Mouse (Mus musculus) midbrain, postnatal 0 days (tissue): Measurements from ENCODE around the gene Exd1. TPM values are rescaled to one million over a fixed set of nuclear protein-coding genes. Genes with fewer than 3 reads are reported as not detected.

Source experiments
- ATAC-seq: fragments of 200-750 bp; cut with Nextera tagmentation; 2 replicates; pipeline ENCODE4 v1.8.0; 2017; ENCODE audit warnings: moderate number of reproducible peaks, mild to moderate bottlenecking, moderate TSS enrichment, moderate library complexity; ENCODE audit not compliant: low FRiP score
- DNase-seq: peaks from one replicate; pipeline ENCODE4 v3.0.0-alpha.2; 2015; ENCODE audit warnings: low spot score
- H3K27ac ChIP-seq: fragments of 300-500 bp; sonication (generic); 2 replicates; pipeline ENCODE4 v1.5.1; 2014; ENCODE audit warnings: low read depth, mild to moderate bottlenecking, low read length, mixed read lengths
- H3K27me3 ChIP-seq: fragments of 300-500 bp; sonication (generic); 2 replicates; pipeline ENCODE4 v1.6.1; 2014; ENCODE audit warnings: low read length, control low read depth, mixed read lengths; ENCODE audit not compliant: insufficient read depth
- H3K36me3 ChIP-seq: fragments of 300-500 bp; sonication (generic); 2 replicates; pipeline ENCODE4 v1.6.1; 2014; ENCODE audit warnings: low read length, control low read depth, mixed read lengths; ENCODE audit not compliant: insufficient read depth
- H3K4me1 ChIP-seq: fragments of 300-500 bp; sonication (generic); 2 replicates; pipeline ENCODE4 v1.6.1; 2014; ENCODE audit warnings: mild to moderate bottlenecking, control low read depth, antibody characterized with exemption, low read length, mixed read lengths; ENCODE audit not compliant: insufficient read depth
- H3K4me2 ChIP-seq: fragments of 300-500 bp; sonication (generic); 2 replicates; pipeline ENCODE4 v1.6.1; 2014; ENCODE audit warnings: low read depth, mild to moderate bottlenecking, low read length, mixed read lengths; ENCODE audit not compliant: poor library complexity, severe bottlenecking
- H3K4me3 ChIP-seq: fragments of 300-500 bp; sonication (generic); 2 replicates; pipeline ENCODE4 v1.5.1; 2014; ENCODE audit warnings: low read depth, mild to moderate bottlenecking, low read length, moderate library complexity
- H3K9ac ChIP-seq: fragments of 300-500 bp; sonication (generic); replicated peaks from 2 replicates; pipeline ENCODE4 v1.6.1; 2014; ENCODE audit warnings: mild to moderate bottlenecking, low read length, moderate library complexity, mixed read lengths; ENCODE audit not compliant: poor library complexity, severe bottlenecking
- H3K9me3 ChIP-seq: fragments of 300-500 bp; sonication (generic); 2 replicates; pipeline ENCODE4 v1.6.1; 2016; ENCODE audit warnings: low read length, control low read depth
- CTCF ChIP-seq: IDR thresholded peaks from 2 replicates; pipeline ENCODE4 v1.5.1; 2016; ENCODE audit warnings: antibody characterized with exemption, mild to moderate bottlenecking
- WGBS: fragments of 180-500 bp; shearing (Covaris S2); extraction: QIAGEN DNeasy Blood & Tissue Kit; methylation state at CpG from one replicate; pipeline ENCODE4 v1.1.7; 2014; 5-methylcytosine and 5-hydroxymethylcytosine counted together
- polyA plus RNA-seq: library from polyadenylated mRNA; unstranded; fragments of >200 nt; fragmentation: Nextera tagmentation; extraction: Ambion mirVana; gene quantifications from 2 replicates; pipeline ENCODE4 v1.2.1, GENCODE M21; 2015
- total RNA-seq: library from RNA; depleted of rRNA; stranded (reverse); fragments of >200 nt; gene quantifications from 2 replicates; pipeline ENCODE4 v1.2.3, GENCODE M21; 2014

The Exd1 gene
- total and polyA plus RNA-seq, 2 experiments from 2014 or later: 0.84 to 0.93 TPM

- TF ChIP-seq CTCF: no peak
- no peak overlapping the region for H3K27ac ChIP-seq
- DNase-seq (no peak), ATAC-seq (no peak)
- H3K4me1 ChIP-seq: peaks cover 11% of the 10 kb centered on the region
- H3K4me2 ChIP-seq: peak overlapping the region; percentile 70
- H3K27me3 ChIP-seq: no peaks in the 10 kb centered on the region
- peak overlapping the region; percentile 76 for H3K4me3 ChIP-seq
- 65% methylated on average over 5 of the region's 5 CpGs for WGBS
- peak overlapping the region; percentile 77 for H3K9ac ChIP-seq
- H3K36me3 ChIP-seq: no peaks in the 10 kb centered on the region
- H3K9me3 ChIP-seq: no peaks in the 10 kb centered on the region
Measured at GRCm38 (mm10) chr2:119548691-119549090, 1.3 kb upstream of the Exd1 start.

GRCm38 (mm10) chr2:119548371-119548660 is 889 bp upstream of the Exd1 start:
- Histone ChIP-seq H3K9ac (peak overlapping the region; percentile 77), H3K4me3 (peak overlapping the region; percentile 76), H3K36me3 (no peaks in the 10 kb centered on the region), H3K27me3 (no peaks in the 10 kb centered on the region), H3K4me1 (peaks cover 11% of the 10 kb centered on the region), H3K4me2 (peak overlapping the region; percentile 70), H3K9me3 (no peaks in the 10 kb centered on the region), H3K27ac (peak overlapping the region; percentile 72)
- TF ChIP-seq CTCF: no peak
- WGBS: 6% methylated on average over 3 of the region's 3 CpGs
- no peak for ATAC-seq
- no peak for DNase-seq

DNA sequence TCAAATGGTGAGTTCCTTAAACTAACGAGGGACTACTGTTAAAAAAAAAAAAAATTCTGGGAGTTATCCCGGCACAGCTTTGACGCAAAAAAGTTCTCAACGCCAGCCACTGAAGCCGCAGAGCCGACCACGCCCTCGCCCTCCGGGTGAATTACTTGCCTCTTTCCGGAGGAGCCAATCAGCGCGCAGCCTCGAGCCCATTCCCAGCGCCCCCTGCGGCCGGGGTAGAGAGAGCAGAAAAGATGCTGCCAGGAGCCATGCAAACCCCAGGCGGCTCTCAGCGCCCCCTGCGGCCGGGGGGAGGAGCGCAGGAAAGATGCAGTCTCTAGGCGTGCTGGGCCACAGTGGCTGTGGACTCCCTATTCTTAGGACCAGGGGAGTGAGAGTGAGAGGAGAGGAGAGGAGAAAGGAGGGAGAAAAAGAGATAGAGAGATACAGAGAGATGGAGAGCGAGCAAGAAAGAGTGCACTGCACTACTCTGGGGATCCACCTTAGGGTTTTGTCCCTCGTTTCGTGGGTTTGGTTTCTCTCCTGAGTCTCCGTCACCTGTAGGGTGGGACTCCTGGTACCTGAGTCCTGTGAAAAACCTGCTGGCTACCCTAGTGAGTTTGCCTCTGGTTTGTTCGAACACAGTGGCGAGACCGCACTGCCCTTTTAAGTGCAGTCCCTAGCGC is 442 bp downstream of the Exd1 start:
- H3K9me3 ChIP-seq: no peaks in the 10 kb centered on the region
- H3K4me2 ChIP-seq: peak overlapping the region; percentile 70
- 0 out of 2 replicates have a peak overlapping the region, but pooled peaks have one; percentile 38 for H3K27ac ChIP-seq
- no peaks in the 10 kb centered on the region for H3K36me3 ChIP-seq
- H3K27me3 ChIP-seq: no peaks in the 10 kb centered on the region
- DNase-seq (peak; percentile 67), ATAC-seq (peak; percentile 88)
- WGBS: 1% methylated on average over 30 of the region's 30 CpGs
- H3K4me1 ChIP-seq: peaks cover 11% of the 10 kb centered on the region
- peak overlapping the region; percentile 77 for H3K9ac ChIP-seq
- peak; percentile 88 for TF ChIP-seq CTCF
- H3K4me3 ChIP-seq: peak overlapping the region; percentile 76

- no peaks in the 10 kb centered on the region for H3K9me3 ChIP-seq
- H3K27me3 ChIP-seq: no peaks in the 10 kb centered on the region
- WGBS: 76% methylated on average over 2 of the region's 2 CpGs
- TF ChIP-seq CTCF: no peak
- H3K27ac ChIP-seq: no peak overlapping the region
- peaks cover 6% of the 10 kb centered on the region for H3K4me1 ChIP-seq
- ATAC-seq (no peak), DNase-seq (no peak)
- no peak overlapping the region for H3K9ac ChIP-seq
- H3K4me3 ChIP-seq: no peak overlapping the region
- H3K36me3 ChIP-seq: no peaks in the 10 kb centered on the region; the same call in 1 of the 2 replicates
- H3K4me2 ChIP-seq: no peak overlapping the region
Measured at GRCm38 (mm10) chr2:119543656-119544055, 3.8 kb downstream of the Exd1 start.

DNA sequence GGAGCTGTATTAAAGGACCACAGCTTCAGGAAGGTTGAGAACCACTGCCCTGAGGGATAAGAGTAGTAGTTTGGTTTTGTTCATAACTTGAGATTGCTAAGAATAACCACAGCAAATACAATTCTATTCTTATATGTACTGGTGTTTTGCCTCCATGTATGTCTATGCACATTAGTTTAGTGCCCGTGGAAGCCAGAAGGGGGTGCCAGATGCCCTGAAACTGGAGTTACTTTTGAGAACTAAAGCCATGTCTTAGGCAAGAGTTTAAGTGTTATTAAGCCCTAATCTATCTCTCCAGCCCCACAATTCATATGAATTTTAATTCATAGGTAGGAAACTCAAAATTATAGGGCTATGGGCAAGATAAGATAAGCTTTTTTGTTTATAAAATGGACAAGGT is 5.3 kb downstream of the Exd1 start:
- no peaks in the 10 kb centered on the region for H3K9me3 ChIP-seq
- H3K9ac ChIP-seq: no peak overlapping the region
- H3K36me3 ChIP-seq: no peaks in the 10 kb centered on the region; the same call in 1 of the 2 replicates
- H3K4me2 ChIP-seq: no peak overlapping the region
- TF ChIP-seq CTCF: peak; percentile 70
- WGBS: 38% methylated on average over 1 of the region's 1 CpGs
- ATAC-seq (no peak), DNase-seq (peak; percentile 50)
- H3K4me1 ChIP-seq: peaks cover 3% of the 10 kb centered on the region; the same call in 1 of the 2 replicates
- H3K27ac ChIP-seq: no peak overlapping the region
- no peaks in the 10 kb centered on the region for H3K27me3 ChIP-seq
- H3K4me3 ChIP-seq: no peak overlapping the region

GRCm38 (mm10) chr2:119538802-119539201 is 8.6 kb downstream of the Exd1 start:
- no peaks in the 10 kb centered on the region; the same call in 1 of the 2 replicates for H3K36me3 ChIP-seq

More at GRCm38 (mm10) chr2:119538802-119539201, 8.6 kb downstream of the Exd1 start:
- Histone ChIP-seq H3K27ac (no peak overlapping the region), H3K4me3 (no peak overlapping the region), H3K4me2 (no peak overlapping the region), H3K4me1 (no peaks in the 10 kb centered on the region), H3K9me3 (no peaks in the 10 kb centered on the region), H3K27me3 (no peaks in the 10 kb centered on the region), H3K9ac (no peak overlapping the region)
- no peak for TF ChIP-seq CTCF
- ATAC-seq (no peak), DNase-seq (no peak)
- 81% methylated on average over 9 of the region's 9 CpGs for WGBS
